Mouse (Mus musculus) forebrain, embryonic 12.5 days (tissue): ENCODE data around the gene Igsf8. TPM values are rescaled to one million over a fixed set of nuclear protein-coding genes. Genes with fewer than 3 reads are reported as not detected.

Source experiments
- ATAC-seq: fragments of 200-750 bp; cut with Nextera tagmentation; 2 replicates; pipeline ENCODE4 v1.8.0; 2017; ENCODE audit warnings: moderate TSS enrichment; ENCODE audit not compliant: low FRiP score
- H3K27ac ChIP-seq: fragments of 300-500 bp; sonication (generic); 2 replicates; pipeline ENCODE4 v1.5.1; 2016; ENCODE audit warnings: mild to moderate bottlenecking
- H3K27me3 ChIP-seq: fragments of 300-500 bp; sonication (generic); 2 replicates; pipeline ENCODE4 v1.6.1; 2016; ENCODE audit warnings: mild to moderate bottlenecking
- H3K36me3 ChIP-seq: fragments of 300-500 bp; sonication (generic); replicated peaks from 2 replicates; pipeline ENCODE4 v1.6.1; 2016; ENCODE audit warnings: mild to moderate bottlenecking
- H3K4me1 ChIP-seq: fragments of 300-500 bp; sonication (generic); 2 replicates; pipeline ENCODE4 v1.6.1; 2016
- H3K4me2 ChIP-seq: fragments of 300-500 bp; sonication (generic); 2 replicates; pipeline ENCODE4 v1.6.1; 2016; ENCODE audit warnings: mild to moderate bottlenecking, moderate library complexity
- H3K4me3 ChIP-seq: fragments of 300-500 bp; sonication (generic); replicated peaks from 2 replicates; pipeline ENCODE4 v1.5.1; 2016; ENCODE audit warnings: mild to moderate bottlenecking
- H3K9ac ChIP-seq: fragments of 300-500 bp; sonication (generic); 2 replicates; pipeline ENCODE4 v1.6.1; 2016; ENCODE audit warnings: mild to moderate bottlenecking
- H3K9me3 ChIP-seq: fragments of 300-500 bp; sonication (generic); 2 replicates; pipeline ENCODE4 v1.6.1; 2016
- WGBS: fragments of 180-500 bp; shearing (Covaris S2); methylation state at CpG from one replicate; pipeline ENCODE4 v1.1.7; 2016; 5-methylcytosine and 5-hydroxymethylcytosine counted together
- polyA plus RNA-seq: library from polyadenylated mRNA; unstranded; fragments of >200 nt; fragmentation: Nextera tagmentation; extraction: Ambion mirVana; gene quantifications from 2 replicates; pipeline ENCODE4 v1.2.1, GENCODE M21; 2016

Igsf8 gene
- 122 and 127 TPM in 2 replicates for polyA plus RNA-seq

DNA sequence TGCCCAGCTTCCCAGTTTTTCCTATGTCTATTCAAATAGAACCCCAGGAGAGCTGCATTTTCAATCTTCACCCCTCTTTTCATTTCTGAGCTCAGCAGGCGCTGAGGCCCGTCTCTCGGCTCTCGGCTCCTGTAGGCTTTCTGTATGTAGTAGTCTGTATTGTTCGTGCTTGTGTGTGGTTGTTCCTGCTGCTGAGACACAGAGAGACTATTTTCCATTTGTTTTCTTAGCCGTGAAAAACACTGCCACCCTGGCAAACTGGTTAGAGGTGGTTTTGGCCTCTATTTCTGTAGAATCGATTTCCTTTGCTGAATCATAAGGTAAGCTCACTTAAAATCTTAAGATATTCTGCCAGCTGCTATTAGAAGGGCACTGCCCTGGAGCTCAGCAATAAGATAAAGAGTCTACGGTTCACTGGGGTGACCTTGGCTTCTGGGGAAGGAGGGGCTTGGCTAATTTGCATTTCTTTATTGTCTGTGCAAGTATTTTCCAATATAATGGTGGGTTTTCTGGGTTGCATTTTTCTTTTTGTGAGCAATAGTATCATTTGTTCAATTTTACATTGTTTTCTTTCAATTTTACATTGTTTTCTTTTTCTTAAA, at the start of gene Igsf8:
Gene Igsf8 (plus strand): TSS at position 165 of the 602 bp plus-strand sequence.
- H3K9me3 ChIP-seq, result no peaks in the 10 kb centered on the region
- no peaks in the 10 kb centered on the region for H3K36me3 ChIP-seq
- peak within 1 kb of the TSS; percentile 3; the same call in 1 of the 2 replicates for H3K4me2 ChIP-seq
- H3K4me1 ChIP-seq, result peaks cover 26% of the 10 kb centered on the region
- ATAC-seq, result peak; percentile 70; the same call in 1 of the 2 replicates
- 0 out of 2 replicates have a peak within 1 kb of the TSS, but pooled peaks have one; percentile 21 for H3K9ac ChIP-seq
- no peaks in the 10 kb centered on the region for H3K27me3 ChIP-seq
- H3K4me3 ChIP-seq, result no peak within 1 kb of the TSS
- WGBS, result 16% methylated on average over 8 of the region's 8 CpGs
- peak within 1 kb of the TSS; percentile 89 for H3K27ac ChIP-seq

DNA sequence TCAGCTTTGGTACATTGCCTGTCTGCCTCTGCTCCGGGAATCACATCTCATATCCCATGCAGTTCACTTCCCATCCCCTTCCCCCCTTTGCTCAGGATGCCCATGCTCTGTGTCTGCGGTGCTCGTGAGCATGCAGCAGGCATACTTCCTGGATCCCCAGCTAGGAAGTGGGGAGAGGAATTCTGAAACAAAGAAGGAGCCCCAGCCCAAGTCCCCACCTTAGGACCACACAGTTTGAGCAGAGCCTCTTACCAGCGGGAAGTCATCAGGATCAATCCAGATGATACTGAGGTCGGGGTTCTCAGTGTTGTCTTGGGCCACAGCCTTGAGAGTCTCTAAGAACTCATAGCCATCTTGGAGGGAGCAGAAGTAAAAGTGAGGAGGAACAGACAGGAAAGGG, 48.7 kb upstream of the Igsf8 start:
- H3K9ac ChIP-seq, result no peak overlapping the region
- H3K27ac ChIP-seq, result 0 out of 2 replicates have a peak overlapping the region, but pooled peaks have one; percentile 31
- no peaks in the 10 kb centered on the region for H3K27me3 ChIP-seq

DNA sequence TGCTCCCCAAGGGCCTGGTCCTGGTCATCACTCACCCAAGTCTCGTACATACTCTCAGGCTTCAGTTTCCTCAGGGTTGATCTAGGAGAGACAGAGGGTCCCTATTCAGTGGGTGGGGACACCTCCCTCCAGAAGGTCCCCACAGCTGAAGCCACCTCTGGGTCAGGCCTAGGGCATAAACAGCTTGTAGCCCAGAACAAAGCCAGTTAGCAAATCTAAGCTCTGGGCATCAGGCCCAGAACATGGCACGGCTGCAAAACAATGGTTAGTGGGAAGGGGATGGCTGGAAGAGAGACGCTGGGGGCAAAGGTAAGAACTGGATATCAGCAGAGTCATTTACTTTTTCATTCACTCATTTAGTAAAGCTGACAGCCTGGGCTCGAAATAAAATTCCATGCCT, 47.7 kb upstream of the Igsf8 start:
- Histone ChIP-seq H3K4me3 (no peak overlapping the region), H3K9ac (no peak overlapping the region), H3K9me3 (no peaks in the 10 kb centered on the region), H3K36me3 (no peaks in the 10 kb centered on the region), H3K4me2 (no peak overlapping the region), H3K27ac (no peak overlapping the region), H3K4me1 (peaks cover 40% of the 10 kb centered on the region), H3K27me3 (no peaks in the 10 kb centered on the region)
- ATAC-seq, result no peak
- WGBS, result 68% methylated on average over 4 of the region's 4 CpGs

More for the DNA sequence above, 48.7 kb upstream of the Igsf8 start:
- H3K4me1 ChIP-seq, result peaks cover 30% of the 10 kb centered on the region
- H3K4me3 ChIP-seq, result no peak overlapping the region
- no peak for ATAC-seq
- H3K4me2 ChIP-seq, result no peak overlapping the region
- no peaks in the 10 kb centered on the region for H3K9me3 ChIP-seq
- no peaks in the 10 kb centered on the region for H3K36me3 ChIP-seq
- WGBS, result 58% methylated on average over 5 of the region's 5 CpGs

DNA sequence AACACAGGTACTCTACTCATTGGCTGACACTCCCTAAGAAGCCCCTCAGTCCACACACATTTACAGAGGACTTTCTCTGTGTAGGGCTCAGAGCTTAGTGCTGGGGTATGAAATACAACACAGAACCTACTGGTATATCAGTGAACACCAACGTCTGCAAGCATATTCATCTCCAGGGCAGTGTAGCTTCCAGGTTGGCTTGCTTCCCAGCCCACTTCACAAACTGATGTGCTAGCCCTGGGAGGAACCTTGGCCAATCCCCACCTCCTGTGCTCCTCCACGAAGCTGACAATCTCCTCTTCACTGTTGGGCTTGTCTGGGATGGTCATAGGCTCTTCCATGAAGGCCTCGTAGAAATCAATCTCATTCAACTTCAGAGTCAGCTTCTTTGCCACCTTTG, 46.7 kb upstream of the Igsf8 start:
- H3K27me3 ChIP-seq, result no peaks in the 10 kb centered on the region
- H3K36me3 ChIP-seq, result no peaks in the 10 kb centered on the region
- 0 out of 2 replicates have a peak overlapping the region, but pooled peaks have one; percentile 13 for H3K27ac ChIP-seq
- no peaks in the 10 kb centered on the region for H3K9me3 ChIP-seq
- 70% methylated on average over 3 of the region's 3 CpGs for WGBS
- peaks cover 49% of the 10 kb centered on the region for H3K4me1 ChIP-seq
- H3K9ac ChIP-seq, result no peak overlapping the region
- no peak for ATAC-seq
- no peak overlapping the region for H3K4me2 ChIP-seq
- H3K4me3 ChIP-seq, result no peak overlapping the region

DNA sequence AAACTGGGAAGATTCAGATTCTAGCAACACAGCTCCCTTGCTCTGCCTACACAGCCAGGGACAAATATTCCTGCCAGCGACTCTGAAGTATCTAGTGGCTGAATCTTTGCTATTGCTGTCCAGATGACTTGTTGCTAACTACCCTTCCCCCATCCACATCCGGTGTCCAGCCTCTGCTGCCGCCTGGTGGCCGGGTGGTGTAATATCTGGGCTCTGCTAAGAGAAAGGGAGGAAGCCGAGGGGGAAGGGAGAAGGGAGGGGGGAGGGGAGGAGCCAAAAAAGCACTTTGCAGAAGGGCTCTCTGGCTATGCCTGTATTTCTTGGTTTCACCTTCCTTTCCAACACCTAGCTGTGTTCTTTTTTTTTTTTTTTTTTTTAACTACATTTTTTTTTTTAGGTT, 44.3 kb upstream of the Igsf8 start:
- 0% methylated on average over 5 of the region's 5 CpGs for WGBS
- peak overlapping the region; percentile 40 for H3K4me2 ChIP-seq
- H3K9ac ChIP-seq, result peak overlapping the region; percentile 33; the same call in 1 of the 2 replicates
- H3K36me3 ChIP-seq, result no peaks in the 10 kb centered on the region
- peak; percentile 63 for ATAC-seq
- H3K9me3 ChIP-seq, result no peaks in the 10 kb centered on the region
- peak overlapping the region; percentile 63; the same call in 1 of the 2 replicates for H3K27ac ChIP-seq
- no peaks in the 10 kb centered on the region for H3K27me3 ChIP-seq
- H3K4me1 ChIP-seq, result peaks cover 66% of the 10 kb centered on the region
- no peak overlapping the region for H3K4me3 ChIP-seq

DNA sequence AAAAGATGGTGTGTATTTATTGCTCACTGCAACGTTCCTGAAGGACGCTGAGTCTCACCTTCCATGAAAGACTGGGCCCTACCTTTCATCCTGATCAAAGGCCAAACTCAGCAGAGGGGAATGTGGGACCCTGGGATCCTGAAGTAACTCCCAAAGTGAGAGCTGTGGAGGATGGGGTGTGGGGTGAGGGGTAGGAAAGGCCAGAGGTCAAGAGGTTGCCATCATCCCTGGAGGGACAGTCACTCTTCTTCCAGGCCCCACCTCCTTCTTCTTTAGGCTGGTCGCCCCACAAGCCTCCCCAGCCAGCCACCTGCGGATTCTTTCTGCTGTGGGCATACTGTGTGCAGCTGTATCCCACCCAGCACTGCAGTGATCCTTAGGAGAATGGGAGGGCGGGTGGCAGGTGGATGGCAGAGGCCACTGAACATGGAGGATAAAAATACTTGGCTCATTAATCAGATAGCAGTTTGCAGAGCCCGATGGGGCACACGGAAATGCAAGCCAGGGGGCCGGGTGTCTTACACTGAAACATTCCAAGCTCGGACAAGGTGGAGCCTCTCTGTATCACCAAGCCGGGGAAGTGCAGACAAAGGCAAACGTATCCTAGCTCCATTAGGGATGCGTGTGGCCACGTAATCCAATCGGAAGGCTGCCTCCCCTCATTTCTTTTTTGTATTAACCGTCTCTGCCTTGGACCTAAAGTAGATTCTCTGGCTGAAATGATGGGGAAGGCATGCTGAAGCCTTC, 43.1 kb upstream of the Igsf8 start:
- Histone ChIP-seq H3K4me1 (peaks cover 67% of the 10 kb centered on the region), H3K9me3 (no peaks in the 10 kb centered on the region), H3K4me2 (no peak overlapping the region), H3K27ac (peak overlapping the region; percentile 36; the same call in 1 of the 2 replicates), H3K36me3 (no peaks in the 10 kb centered on the region), H3K4me3 (no peak overlapping the region), H3K9ac (no peak overlapping the region), H3K27me3 (no peaks in the 10 kb centered on the region)
- WGBS, result 52% methylated on average over 15 of the region's 15 CpGs
- ATAC-seq, result no peak

DNA sequence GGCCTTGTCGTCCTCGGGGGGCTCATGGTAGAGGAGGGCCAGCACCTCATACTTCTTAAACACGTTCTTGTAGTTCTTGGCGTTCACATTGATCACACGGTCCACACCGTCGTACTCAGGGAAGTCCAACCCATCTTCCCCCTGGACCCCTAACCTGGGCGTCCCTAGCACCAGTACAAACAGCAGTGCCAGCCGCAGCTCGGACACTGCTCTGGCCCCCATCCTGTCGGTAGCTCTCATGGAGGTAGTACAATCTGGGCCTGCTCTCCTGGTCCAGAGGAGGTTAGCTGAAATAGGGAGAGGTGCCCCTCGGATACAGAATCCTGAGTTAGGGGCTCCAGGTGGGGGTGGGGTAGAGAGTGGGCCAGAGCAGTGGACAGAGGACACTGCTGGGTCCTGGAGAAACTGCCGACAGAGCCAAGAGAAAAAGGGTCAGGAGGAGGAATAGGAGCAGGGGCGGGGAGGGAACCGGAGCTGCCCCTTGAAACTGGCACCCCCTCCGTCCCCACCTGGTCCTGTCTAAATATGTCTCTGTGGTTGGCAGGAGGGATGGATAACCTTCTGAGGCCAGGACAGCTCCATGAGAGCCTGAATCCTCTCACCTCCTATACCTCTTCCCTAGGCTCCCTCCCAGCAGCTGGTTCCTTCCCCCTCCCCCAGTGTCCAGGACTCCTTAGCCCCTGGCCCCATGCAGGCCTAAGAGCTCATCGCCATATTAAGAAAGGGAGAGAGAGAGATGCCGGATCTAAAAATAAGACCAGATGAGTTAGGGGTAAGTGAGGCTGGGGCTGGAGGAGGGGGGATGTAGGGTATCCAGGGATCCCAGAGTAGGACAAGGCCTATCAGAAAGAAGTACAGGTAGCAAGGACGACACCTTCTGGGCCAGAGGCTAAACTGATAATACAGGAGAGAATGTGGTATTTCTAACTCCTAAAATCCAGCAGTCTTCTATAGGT, 41.7 kb upstream of the Igsf8 start, which contains the start of gene Casq1:
Gene Casq1 (minus strand): TSS at position 418 of the 956 bp plus-strand sequence.
- Histone ChIP-seq H3K27me3 (no peaks in the 10 kb centered on the region), H3K4me1 (peaks cover 57% of the 10 kb centered on the region), H3K4me3 (no peak within 1 kb of the TSS), H3K9ac (no peak within 1 kb of the TSS), H3K27ac (peak within 1 kb of the TSS; percentile 81), H3K36me3 (no peaks in the 10 kb centered on the region), H3K9me3 (no peaks in the 10 kb centered on the region), H3K4me2 (no peak within 1 kb of the TSS)
- 77% methylated on average over 19 of the region's 19 CpGs for WGBS
- no peak; the same call in 1 of the 2 replicates for ATAC-seq

DNA sequence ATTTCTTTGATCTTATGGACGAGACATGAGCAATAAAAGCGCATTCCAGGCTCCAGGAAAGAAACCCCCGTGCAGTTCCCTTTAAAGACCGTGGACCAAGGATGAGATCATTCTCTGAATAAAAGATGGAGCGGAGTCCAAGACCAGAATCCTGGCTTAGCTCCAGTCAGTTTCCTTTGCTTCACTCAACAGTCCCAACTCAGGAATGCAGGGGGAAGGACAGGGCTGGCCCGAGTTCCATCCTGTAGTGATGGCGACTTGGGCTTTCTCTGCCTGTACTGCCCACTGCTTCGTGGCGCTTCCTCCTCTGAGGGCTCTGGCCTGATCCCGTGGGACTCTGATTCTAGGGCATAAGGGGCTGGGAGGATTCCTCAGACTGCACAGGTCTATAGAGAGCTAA, 41.0 kb upstream of the Igsf8 start:
- H3K4me1 ChIP-seq, result peaks cover 57% of the 10 kb centered on the region
- peak; percentile 57; the same call in 1 of the 2 replicates for ATAC-seq
- no peaks in the 10 kb centered on the region for H3K9me3 ChIP-seq
- peak overlapping the region; percentile 81 for H3K27ac ChIP-seq
- H3K9ac ChIP-seq, result no peak overlapping the region
- H3K4me3 ChIP-seq, result no peak overlapping the region
- H3K4me2 ChIP-seq, result no peak overlapping the region
- no peaks in the 10 kb centered on the region for H3K27me3 ChIP-seq
- no peaks in the 10 kb centered on the region for H3K36me3 ChIP-seq
- 47% methylated on average over 10 of the region's 10 CpGs for WGBS

DNA sequence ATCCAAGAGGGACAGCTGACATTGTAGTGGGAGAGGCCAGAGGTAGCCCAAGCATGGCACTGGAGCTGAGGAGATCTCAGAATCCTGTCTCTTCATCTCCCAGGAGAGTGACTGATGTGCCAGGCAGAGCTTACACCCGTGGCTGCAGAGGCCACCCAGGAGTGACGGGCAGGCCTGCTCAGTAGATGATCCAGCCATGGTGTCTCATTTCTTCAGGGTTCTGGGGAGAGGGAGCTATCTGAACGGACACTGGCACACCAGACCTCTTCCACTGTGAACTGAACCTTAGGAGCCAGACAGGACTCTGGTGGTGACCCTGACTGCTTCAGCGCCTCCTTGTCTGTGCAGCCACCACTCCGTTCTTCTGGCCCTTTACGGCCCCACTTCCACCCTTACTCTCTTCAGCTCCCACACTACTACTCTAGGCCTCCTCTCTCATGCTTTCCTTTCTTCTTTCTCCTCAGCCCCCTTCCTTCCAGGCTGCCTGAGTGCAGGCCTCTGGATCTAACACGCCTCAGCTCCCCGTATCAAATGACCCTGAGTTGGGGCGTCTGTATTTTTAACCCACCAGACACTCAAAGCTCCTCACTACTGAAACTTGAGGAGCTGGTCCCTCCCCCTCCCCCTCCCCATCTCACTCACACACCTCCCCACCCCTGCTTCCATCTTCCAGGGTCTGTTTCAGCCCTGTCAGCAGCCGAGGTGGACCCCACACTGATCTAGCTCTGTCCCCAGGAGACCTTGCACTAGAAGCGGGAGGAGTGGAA, 40.0 kb upstream of the Igsf8 start:
- Histone ChIP-seq H3K9me3 (no peaks in the 10 kb centered on the region), H3K27me3 (no peaks in the 10 kb centered on the region), H3K27ac (peak overlapping the region; percentile 57), H3K4me3 (no peak overlapping the region), H3K4me1 (peaks cover 57% of the 10 kb centered on the region), H3K9ac (peak overlapping the region; percentile 21; the same call in 1 of the 2 replicates), H3K4me2 (no peak overlapping the region), H3K36me3 (no peaks in the 10 kb centered on the region)
- ATAC-seq, result no peak
- WGBS, result 43% methylated on average over 11 of the region's 11 CpGs

DNA sequence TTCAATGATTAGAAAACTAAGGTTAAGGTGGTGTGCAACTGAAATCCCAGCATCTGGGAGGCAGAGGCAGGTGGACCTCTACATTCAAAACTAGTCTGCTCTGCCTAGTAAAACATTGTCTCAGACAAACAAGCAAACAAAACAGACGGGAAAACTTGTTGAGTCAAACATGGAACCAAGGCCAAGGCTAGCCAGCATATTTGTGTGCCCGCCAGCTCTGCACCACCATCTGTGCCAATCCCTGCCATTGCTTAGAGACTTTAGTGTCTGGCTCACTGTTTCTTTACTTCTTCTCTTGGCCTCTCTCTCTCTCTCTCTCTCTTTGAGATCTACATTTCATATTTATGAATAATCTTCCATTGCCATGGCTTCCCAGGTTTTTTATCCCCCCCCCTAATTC, 33.2 kb upstream of the Igsf8 start:
- Histone ChIP-seq H3K27me3 (no peaks in the 10 kb centered on the region), H3K9me3 (no peaks in the 10 kb centered on the region), H3K36me3 (no peaks in the 10 kb centered on the region), H3K27ac (no peak overlapping the region), H3K4me1 (no peaks in the 10 kb centered on the region), H3K9ac (no peak overlapping the region), H3K4me2 (no peak overlapping the region), H3K4me3 (no peak overlapping the region)
- no peak for ATAC-seq
- 86% methylated on average over 2 of the region's 2 CpGs for WGBS

DNA sequence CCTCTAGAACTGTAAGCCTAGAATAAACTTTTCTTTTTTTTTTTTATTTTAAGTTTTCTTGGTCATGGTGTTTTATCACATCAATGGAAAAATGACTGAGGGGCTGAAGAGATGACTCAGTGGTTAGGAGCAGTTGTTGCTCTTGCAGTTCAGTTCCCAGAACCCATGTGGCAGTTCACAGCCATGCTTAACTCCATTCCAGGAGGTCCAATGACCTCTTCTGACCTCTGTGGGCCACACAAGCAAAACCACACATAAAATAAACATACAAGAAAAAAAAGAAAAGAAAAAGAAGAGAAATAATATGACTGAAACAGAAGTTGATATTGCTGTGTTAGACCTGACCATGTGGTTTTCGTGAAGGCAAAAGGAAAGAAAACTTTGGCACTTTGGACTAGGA, 32.2 kb upstream of the Igsf8 start:
- no peak for ATAC-seq
- no peaks in the 10 kb centered on the region for H3K36me3 ChIP-seq
- no peaks in the 10 kb centered on the region for H3K9me3 ChIP-seq
- no peak overlapping the region for H3K9ac ChIP-seq
- WGBS, result 84% methylated on average over 1 of the region's 1 CpGs
- H3K4me3 ChIP-seq, result no peak overlapping the region
- no peak overlapping the region for H3K4me2 ChIP-seq
- no peak overlapping the region for H3K27ac ChIP-seq
- H3K4me1 ChIP-seq, result no peaks in the 10 kb centered on the region
- no peaks in the 10 kb centered on the region for H3K27me3 ChIP-seq
